Mouse (Mus musculus): ENCODE results near the gene Gm20671. TPM values are rescaled to one million over a fixed set of nuclear protein-coding genes. Genes with fewer than 3 reads are reported as not detected.
"Not testable (repeated sequence)": the region's sequence is repeated elsewhere in the genome, so short reads cannot be mapped to it uniquely, and the experiment has no call there.

The Gm20671 gene
- total and polyA plus RNA-seq, 2 experiments from 2014 or later: 0.88 TPM; not detected in 1

DNA sequence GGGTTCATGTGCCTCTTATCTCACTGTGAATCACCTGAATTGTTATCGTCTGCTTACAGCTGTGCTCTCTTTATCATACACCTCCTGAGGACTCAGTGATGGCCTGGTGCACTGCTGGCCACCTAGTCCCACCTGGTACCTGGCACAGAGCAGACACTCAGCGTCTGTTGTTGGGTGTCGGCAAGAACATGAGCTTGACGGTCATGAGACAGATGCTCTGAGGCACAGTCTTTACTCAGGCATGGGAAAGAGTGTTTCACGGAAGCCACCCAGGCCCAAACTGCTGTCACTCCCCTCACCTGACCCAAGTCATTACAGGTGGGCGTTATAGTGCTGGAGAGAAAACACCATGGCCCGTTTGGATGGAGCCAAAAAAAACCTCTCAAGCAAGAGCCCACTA lies 102.9 kb downstream of the Gm20671 start:
- H3K4me2 ChIP-seq (ENCODE audit: low read depth, low read length): no peak overlapping the region
- no peaks in the 10 kb centered on the region for H3K9me3 ChIP-seq (replicated peaks; ENCODE audit: control insufficient read depth, low read length)
- H3K4me1 ChIP-seq (ENCODE audit: control insufficient read depth, insufficient read depth): no peaks in the 10 kb centered on the region
- H3K36me3 ChIP-seq (replicated peaks; ENCODE audit: control insufficient read depth, insufficient read depth, low read length): no peaks in the 10 kb centered on the region
- no peak overlapping the region for H3K9ac ChIP-seq (replicated peaks; ENCODE audit: low read depth, low read length)
- no peak overlapping the region for H3K4me3 ChIP-seq (ENCODE audit: low read depth, low read length)
- WGBS: 75% methylated on average over 7 of the region's 7 CpGs
- no peaks in the 10 kb centered on the region for H3K27me3 ChIP-seq (ENCODE audit: control insufficient read depth, insufficient read depth, low read length)
- ATAC-seq (ENCODE audit: insufficient read depth, low read depth) (no peak), DNase-seq (ENCODE audit: low spot score) (no peak)
- no peak for TF ChIP-seq CTCF (IDR thresholded peaks at IDR 0.05; ENCODE audit: low read depth)
- TF ChIP-seq EP300 (IDR thresholded peaks at IDR 0.05; ENCODE audit: low read depth): no peak
- H3K27ac ChIP-seq (ENCODE audit: low read depth): no peak overlapping the region

DNA sequence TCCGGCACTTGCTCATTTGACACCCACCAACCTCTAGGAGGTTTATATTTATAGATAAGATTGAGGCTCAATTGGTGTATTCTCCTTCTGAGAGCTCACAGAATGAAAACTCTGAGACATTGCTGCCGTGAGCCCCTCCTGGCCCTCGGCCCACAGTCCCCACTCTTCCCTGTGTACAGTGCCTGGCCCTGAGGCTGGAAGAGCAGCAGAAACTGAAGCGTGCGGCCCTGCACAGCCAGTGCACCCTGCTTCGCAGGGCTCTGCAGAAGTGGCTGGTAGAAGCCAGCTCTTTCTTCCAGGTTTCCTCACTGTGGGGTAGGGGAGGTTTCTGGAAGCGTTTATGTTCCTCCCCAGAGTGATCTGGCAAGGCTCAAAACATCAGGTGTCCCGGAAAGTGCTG lies 104.2 kb downstream of the Gm20671 start:
- WGBS: 66% methylated on average over 8 of the region's 8 CpGs

DNA sequence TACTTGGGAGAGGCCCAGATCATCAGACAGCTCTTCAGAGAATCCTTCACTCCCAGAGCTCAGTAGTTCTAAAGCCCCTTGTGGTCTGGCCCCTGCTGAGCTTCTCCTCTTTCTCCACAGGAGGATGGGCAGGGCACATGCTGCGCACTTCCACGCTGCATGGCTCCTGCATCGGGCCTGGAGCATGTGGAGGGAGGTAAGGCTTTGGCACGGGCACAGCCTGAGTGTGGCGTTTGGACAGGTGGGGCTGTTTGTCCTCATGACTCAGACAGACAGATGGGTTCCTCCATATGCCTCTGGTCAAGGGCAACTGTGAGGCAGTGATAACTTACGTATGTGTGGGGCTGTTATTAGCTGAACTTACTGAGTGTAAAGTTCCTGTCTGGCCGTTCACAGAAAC lies 104.6 kb downstream of the Gm20671 start:
- no peak overlapping the region for H3K4me2 ChIP-seq (ENCODE audit: low read depth, low read length)
- TF ChIP-seq EP300 (IDR thresholded peaks at IDR 0.05; ENCODE audit: low read depth) (no peak), CTCF (IDR thresholded peaks at IDR 0.05; ENCODE audit: low read depth) (no peak)
- ATAC-seq (ENCODE audit: insufficient read depth, low read depth) (no peak), DNase-seq (ENCODE audit: low spot score) (no peak)
- H3K27me3 ChIP-seq (ENCODE audit: control insufficient read depth, insufficient read depth, low read length): no peaks in the 10 kb centered on the region
- H3K4me3 ChIP-seq (ENCODE audit: low read depth, low read length): no peak overlapping the region
- no peak overlapping the region for H3K27ac ChIP-seq (ENCODE audit: low read depth)
- H3K9ac ChIP-seq (replicated peaks; ENCODE audit: low read depth, low read length): no peak overlapping the region
- H3K4me1 ChIP-seq (ENCODE audit: control insufficient read depth, insufficient read depth): no peaks in the 10 kb centered on the region
- no peaks in the 10 kb centered on the region for H3K36me3 ChIP-seq (replicated peaks; ENCODE audit: control insufficient read depth, insufficient read depth, low read length)
- no peaks in the 10 kb centered on the region for H3K9me3 ChIP-seq (replicated peaks; ENCODE audit: control insufficient read depth, low read length)
- 61% methylated on average over 7 of the region's 7 CpGs for WGBS

More for the DNA sequence above, 104.2 kb downstream of the Gm20671 start:
- not testable (repeated sequence) for H3K4me1 ChIP-seq (ENCODE audit: control insufficient read depth, insufficient read depth); H3K9ac ChIP-seq (replicated peaks; ENCODE audit: low read depth, low read length); H3K9me3 ChIP-seq (replicated peaks; ENCODE audit: control insufficient read depth, low read length); H3K4me3 ChIP-seq (ENCODE audit: low read depth, low read length); H3K27me3 ChIP-seq (ENCODE audit: control insufficient read depth, insufficient read depth, low read length); H3K4me2 ChIP-seq (ENCODE audit: low read depth, low read length); H3K36me3 ChIP-seq (replicated peaks; ENCODE audit: control insufficient read depth, insufficient read depth, low read length); H3K27ac ChIP-seq (ENCODE audit: low read depth); ATAC-seq (ENCODE audit: insufficient read depth, low read depth); DNase-seq (ENCODE audit: low spot score)

DNA sequence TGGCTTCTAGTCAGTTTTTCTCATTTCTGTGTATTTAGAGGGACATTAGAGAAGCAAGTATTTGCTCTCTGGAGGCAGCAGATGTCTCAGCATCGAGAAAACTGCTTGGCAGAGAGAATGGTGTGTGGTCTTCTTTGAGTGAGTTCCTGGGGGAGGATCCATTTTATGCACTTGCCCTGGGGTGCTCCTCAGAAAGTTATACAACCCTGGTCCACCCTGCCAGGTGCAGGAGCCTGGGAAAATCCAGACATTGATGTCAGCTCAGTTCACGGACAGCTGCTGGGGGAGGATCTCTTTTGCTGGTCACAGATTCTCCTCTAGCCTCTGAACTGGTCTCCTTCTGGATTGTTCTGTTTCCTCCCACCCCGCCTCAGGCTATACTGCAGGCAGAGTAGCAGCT lies 105.6 kb downstream of the Gm20671 start:
- H3K4me1 ChIP-seq (ENCODE audit: control insufficient read depth, insufficient read depth): no peaks in the 10 kb centered on the region
- H3K9me3 ChIP-seq (replicated peaks; ENCODE audit: control insufficient read depth, low read length): no peaks in the 10 kb centered on the region
- TF ChIP-seq EP300 (IDR thresholded peaks at IDR 0.05; ENCODE audit: low read depth) (no peak), CTCF (IDR thresholded peaks at IDR 0.05; ENCODE audit: low read depth) (no peak)
- no peak overlapping the region for H3K27ac ChIP-seq (ENCODE audit: low read depth)
- ATAC-seq (ENCODE audit: insufficient read depth, low read depth) (no peak), DNase-seq (ENCODE audit: low spot score) (no peak)
- no peak overlapping the region for H3K4me3 ChIP-seq (ENCODE audit: low read depth, low read length)
- no peaks in the 10 kb centered on the region for H3K36me3 ChIP-seq (replicated peaks; ENCODE audit: control insufficient read depth, insufficient read depth, low read length)
- 69% methylated on average over 3 of the region's 3 CpGs for WGBS
- no peak overlapping the region for H3K9ac ChIP-seq (replicated peaks; ENCODE audit: low read depth, low read length)
- no peaks in the 10 kb centered on the region for H3K27me3 ChIP-seq (ENCODE audit: control insufficient read depth, insufficient read depth, low read length)
- no peak overlapping the region for H3K4me2 ChIP-seq (ENCODE audit: low read depth, low read length)

DNA sequence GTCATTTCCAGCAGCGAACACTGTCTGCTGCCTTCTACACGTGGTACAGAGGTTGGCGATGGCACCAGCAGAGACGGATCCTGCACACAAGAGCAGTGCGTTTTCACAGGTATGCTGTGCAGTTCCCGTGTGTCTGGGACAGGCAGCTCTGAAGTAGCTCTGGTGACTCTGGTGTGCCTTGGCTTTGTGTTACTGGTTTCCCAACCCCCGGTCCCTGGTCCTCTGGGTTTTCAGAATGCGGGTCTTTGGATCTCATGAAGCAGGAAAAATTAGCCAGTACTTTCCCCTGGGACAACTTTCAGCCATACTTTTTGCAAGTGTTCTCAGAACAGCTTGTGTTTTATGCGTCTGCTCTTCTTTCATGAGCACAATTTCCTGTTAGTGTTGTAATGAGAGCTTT lies 106.5 kb downstream of the Gm20671 start:
- H3K4me3 ChIP-seq (ENCODE audit: low read depth, low read length): no peak overlapping the region
- no peak for DNase-seq (ENCODE audit: low spot score)
- TF ChIP-seq CTCF (IDR thresholded peaks at IDR 0.05; ENCODE audit: low read depth) (no peak), EP300 (IDR thresholded peaks at IDR 0.05; ENCODE audit: low read depth) (no peak)
- no peak overlapping the region for H3K4me2 ChIP-seq (ENCODE audit: low read depth, low read length)
- H3K9me3 ChIP-seq (replicated peaks; ENCODE audit: control insufficient read depth, low read length): no peaks in the 10 kb centered on the region
- no peaks in the 10 kb centered on the region for H3K36me3 ChIP-seq (replicated peaks; ENCODE audit: control insufficient read depth, insufficient read depth, low read length)
- H3K9ac ChIP-seq (replicated peaks; ENCODE audit: low read depth, low read length): no peak overlapping the region
- H3K27ac ChIP-seq (ENCODE audit: low read depth): no peak overlapping the region
- 77% methylated on average over 9 of the region's 9 CpGs for WGBS
- no peaks in the 10 kb centered on the region for H3K27me3 ChIP-seq (ENCODE audit: control insufficient read depth, insufficient read depth, low read length)
- no peak for ATAC-seq (ENCODE audit: insufficient read depth, low read depth)
- no peaks in the 10 kb centered on the region for H3K4me1 ChIP-seq (ENCODE audit: control insufficient read depth, insufficient read depth)

DNA sequence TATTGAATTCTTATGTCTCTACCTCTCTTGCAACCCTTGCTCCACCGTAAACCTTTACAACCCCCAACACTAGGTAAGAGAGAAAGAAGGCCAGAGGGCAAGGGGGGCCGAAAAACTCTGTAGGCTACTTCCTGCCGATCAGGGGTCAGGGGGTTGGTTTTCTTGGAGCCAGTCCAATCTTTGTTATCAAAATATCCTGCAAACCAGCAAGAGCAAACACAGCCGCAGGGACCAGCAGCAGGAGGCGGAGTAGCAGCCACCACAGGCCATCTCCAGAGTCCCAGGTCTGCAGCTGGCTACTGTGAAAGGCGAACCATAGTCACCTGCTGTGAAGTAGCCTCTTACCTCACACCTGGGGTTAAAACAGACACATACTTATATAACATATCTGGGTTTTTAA lies 108.0 kb downstream of the Gm20671 start:
- 39% methylated on average over 6 of the region's 6 CpGs for WGBS
- no peak for ATAC-seq (ENCODE audit: insufficient read depth, low read depth)
- TF ChIP-seq EP300 (IDR thresholded peaks at IDR 0.05; ENCODE audit: low read depth) (no peak), CTCF (IDR thresholded peaks at IDR 0.05; ENCODE audit: low read depth) (no peak)

More for the DNA sequence above, 108.0 kb downstream of the Gm20671 start:
- H3K36me3 ChIP-seq (replicated peaks; ENCODE audit: control insufficient read depth, insufficient read depth, low read length): no peaks in the 10 kb centered on the region
- no peak overlapping the region for H3K4me3 ChIP-seq (ENCODE audit: low read depth, low read length)
- no peaks in the 10 kb centered on the region for H3K4me1 ChIP-seq (ENCODE audit: control insufficient read depth, insufficient read depth)
- no peak overlapping the region for H3K27ac ChIP-seq (ENCODE audit: low read depth)
- H3K4me2 ChIP-seq (ENCODE audit: low read depth, low read length): no peak overlapping the region
- no peak overlapping the region for H3K9ac ChIP-seq (replicated peaks; ENCODE audit: low read depth, low read length)
- DNase-seq (ENCODE audit: low spot score): no peak
- H3K27me3 ChIP-seq (ENCODE audit: control insufficient read depth, insufficient read depth, low read length): no peaks in the 10 kb centered on the region
- H3K9me3 ChIP-seq (replicated peaks; ENCODE audit: control insufficient read depth, low read length): no peaks in the 10 kb centered on the region

Measured in heart, postnatal 0 days (tissue).